Mouse (Mus musculus): ENCODE data around the gene Slc16a11.
"Not testable (repeated sequence)": the region's sequence is repeated elsewhere in the genome, so short reads cannot be mapped to it uniquely, and the experiment has no call there.

Slc16a11 gene

DNA sequence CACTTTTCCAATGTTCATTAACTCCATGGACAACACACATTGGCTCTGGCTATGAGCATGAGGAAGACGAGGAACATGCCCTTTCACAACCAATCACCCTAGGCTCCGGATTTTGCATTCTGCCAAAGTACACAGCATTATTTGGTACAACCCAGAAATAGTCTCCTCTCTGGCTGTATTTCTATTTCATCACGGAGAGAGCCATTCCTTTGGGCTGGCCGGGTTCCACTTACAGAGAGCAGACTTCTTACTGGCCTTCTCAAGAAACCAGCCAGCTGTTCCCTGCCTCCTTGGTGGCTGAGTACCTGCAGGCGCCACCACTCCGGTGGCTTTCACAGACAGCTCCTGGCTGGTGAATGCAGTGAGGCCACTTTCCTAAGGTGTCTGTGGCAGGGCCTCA lies at the start of gene Slc16a11:
TSS of gene Slc16a11 (plus strand) at position 330 of the 400 bp plus-strand sequence.
- no peak for DNase-seq (ENCODE audit: low read depth in 2 of 2, low spot score in 2 of 2)

- DNase-seq (ENCODE audit: low read depth in 2 of 2, low spot score in 2 of 2), result no peak
These were observed 46.3 kb upstream of the Slc16a11 start for GRCm38 (mm10) chr11:70165972-70166921.

GRCm38 (mm10) chr11:70168136-70168535 lies 44.4 kb upstream of the Slc16a11 start:
- no peak for DNase-seq (ENCODE audit: low read depth in 2 of 2, low spot score in 2 of 2)

- DNase-seq (ENCODE audit: low read depth in 2 of 2, low spot score in 2 of 2), result not testable (repeated sequence)
These were observed 43.1 kb upstream of the Slc16a11 start for GRCm38 (mm10) chr11:70169471-70169870.

DNA sequence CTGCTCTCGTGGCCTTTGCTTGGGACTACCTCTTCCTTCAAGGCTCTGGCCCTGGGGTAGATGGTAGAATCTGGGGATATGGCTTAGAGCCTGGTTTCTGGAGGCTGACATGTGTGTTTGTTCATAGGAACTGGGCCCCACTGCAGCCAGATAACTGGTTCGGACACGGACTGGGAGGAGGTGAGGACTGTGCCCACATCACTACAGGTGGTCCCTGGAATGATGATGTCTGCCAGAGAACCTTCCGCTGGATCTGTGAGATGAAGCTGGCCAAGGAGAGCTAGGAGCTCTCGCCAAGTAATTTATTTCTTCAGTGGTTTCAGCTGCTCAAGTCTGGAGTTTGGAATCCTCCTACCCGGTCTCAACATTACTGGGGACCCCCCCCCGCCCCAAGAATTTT lies 42.3 kb upstream of the Slc16a11 start:
- no peak for DNase-seq (ENCODE audit: low read depth in 2 of 2, low spot score in 2 of 2)

DNA sequence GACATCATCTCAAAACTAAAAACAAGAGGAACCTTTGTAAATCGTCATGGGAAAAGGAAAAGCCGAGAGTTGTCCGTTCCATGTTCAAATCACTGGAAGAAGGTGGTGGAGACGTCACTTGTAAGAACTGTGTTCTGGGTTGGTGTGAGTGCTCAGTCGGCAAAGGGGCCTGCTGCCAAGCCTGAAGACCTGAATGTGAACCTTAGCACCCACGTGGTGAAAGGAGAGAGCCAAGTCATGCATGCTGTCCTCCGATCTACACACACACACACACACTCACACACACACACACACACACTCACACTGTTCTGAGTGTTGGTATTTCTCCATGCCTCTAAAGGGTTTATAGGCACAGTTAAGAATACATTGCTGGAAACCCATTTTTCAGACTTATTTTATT lies 41.4 kb upstream of the Slc16a11 start:
- DNase-seq (ENCODE audit: low read depth in 2 of 2, low spot score in 2 of 2), result no peak

GRCm38 (mm10) chr11:70171847-70172246 lies 40.7 kb upstream of the Slc16a11 start:
- peak; percentile 13 to 39 for DNase-seq (ENCODE audit: low read depth in 2 of 2, low spot score in 2 of 2)

DNA sequence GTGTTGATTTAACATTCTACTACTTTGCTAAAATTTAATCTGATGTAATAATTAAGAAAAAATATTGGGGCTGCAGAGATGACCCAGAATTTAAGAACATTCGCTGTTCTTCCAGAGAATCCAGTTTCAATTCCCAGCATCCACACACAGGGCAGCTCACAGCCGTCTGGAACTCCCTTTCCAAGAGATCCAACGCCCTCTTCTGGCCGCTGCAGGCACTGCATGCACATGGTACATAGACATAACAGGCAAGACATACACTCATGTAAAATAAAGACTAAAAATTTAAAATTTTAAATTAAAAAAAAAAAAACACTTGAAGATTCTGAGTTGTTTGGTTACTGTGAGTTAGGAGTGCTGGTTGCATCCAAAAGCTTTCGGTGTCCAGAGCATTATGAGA lies 40.3 kb upstream of the Slc16a11 start:
- no peak for DNase-seq (ENCODE audit: low read depth in 2 of 2, low spot score in 2 of 2)

- no peak for DNase-seq (ENCODE audit: low read depth in 2 of 2, low spot score in 2 of 2)
These were observed 38.1 kb upstream of the Slc16a11 start for GRCm38 (mm10) chr11:70174491-70174890.

GRCm38 (mm10) chr11:70177647-70178046 lies 34.9 kb upstream of the Slc16a11 start:
- DNase-seq (ENCODE audit: low read depth in 2 of 2, low spot score in 2 of 2), result peak in 1 of 2 experiments; percentile 3

DNA sequence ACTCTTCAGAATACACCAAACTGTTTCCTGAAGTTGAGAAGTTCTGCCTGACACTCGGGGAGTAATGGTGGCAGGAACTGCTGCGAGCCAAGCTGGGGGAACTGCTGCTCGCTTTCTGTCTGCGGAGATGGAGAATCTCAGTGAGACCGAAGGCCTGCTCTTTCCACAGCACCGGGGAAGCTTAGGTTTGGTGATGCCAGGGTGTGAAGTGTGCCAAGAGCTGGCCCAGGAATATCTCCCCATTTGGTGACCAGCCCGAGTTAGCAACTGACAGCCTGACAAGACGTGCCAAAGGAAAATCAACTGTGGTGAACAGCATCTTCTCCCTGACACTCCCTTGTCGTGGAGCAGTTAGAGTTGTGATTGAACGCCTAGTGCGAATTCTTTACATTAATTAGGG lies 34.2 kb upstream of the Slc16a11 start:
- no peak for DNase-seq (ENCODE audit: low read depth in 2 of 2, low spot score in 2 of 2)

GRCm38 (mm10) chr11:70178756-70179155 lies 33.8 kb upstream of the Slc16a11 start:
- DNase-seq (ENCODE audit: low read depth in 2 of 2, low spot score in 2 of 2), result no peak

DNA sequence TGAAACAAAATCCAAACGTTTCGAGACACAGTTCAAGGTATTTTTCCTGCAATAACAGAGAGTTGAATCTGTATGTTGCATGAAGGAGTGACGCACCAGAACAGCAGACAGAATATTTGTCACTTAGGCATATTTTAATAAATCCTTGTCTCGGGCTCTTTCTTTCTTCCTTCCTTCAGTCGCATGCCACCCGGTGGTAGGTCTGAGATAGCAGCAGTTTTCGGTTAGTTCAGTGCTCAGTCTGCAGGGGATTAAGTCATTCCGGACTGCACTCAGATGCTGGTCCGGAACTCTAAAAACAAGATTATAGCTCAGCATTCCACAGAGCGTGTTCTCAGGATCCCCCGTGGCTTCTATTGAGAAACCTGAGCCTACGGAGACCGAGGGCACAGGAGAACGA lies 33.2 kb upstream of the Slc16a11 start:
- no peak for DNase-seq (ENCODE audit: low read depth in 2 of 2, low spot score in 2 of 2)

DNA sequence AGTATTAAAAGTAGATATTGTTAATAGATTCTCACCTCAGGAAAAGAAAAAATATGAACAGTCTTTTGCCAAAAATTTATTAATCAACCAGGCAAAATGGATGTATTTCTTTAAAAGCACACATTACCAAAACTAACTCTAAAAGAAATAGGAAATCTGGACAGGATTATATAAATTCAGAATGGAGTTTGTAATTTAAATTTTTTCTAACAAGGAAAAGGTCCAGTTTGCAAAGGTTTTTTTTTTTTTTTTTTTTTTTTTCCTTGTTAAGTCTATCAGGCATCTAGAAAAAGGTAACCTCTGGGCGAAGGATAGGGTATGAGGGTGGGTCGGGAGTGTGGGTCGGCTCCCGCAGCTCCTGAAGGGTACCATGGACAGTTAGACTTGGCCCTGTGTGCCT lies 32.1 kb upstream of the Slc16a11 start:
- DNase-seq (ENCODE audit: low read depth in 2 of 2, low spot score in 2 of 2), result no peak

- no peak for DNase-seq (ENCODE audit: low read depth in 2 of 2, low spot score in 2 of 2)
These were observed 27.4 kb upstream of the Slc16a11 start for GRCm38 (mm10) chr11:70185120-70185519.

DNA sequence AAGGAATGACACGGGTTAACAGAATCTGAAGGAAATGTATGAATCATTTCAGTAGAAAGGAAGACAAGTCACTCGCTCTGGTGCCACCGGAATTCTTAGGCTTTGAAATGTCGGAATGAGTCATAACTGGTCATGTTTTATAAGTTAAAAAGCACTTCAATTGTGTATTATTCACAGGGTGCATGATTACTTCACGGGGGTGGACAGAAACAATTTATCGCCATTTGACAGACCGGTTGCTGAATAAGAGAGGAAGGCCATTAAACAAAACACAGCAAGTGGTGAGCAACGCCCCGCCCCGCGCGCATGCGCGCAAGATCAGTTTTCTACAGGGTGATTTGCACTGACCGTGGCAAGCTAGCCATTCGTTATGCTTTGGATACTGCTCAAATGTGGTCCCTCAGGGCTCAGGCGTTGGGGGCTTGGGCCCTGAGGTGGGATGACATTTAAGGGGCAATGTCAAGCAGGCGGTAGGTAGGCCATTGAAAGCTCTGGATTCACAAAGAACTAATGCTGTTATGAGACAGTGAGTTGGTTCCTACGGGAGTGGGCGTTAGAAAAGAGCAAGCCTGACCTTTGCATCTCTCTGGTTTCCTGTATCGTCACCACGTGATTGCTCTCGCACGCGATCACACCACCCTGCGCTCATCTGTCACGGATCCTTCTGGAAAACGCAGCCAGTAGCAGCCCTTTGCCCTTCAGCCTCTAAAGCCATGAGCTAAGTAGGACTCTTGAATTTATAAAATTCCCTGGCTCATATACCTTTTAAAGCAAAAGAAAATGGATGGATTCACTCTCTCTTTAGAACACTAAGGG lies 23.0 kb upstream of the Slc16a11 start:
- DNase-seq (ENCODE audit: low read depth in 2 of 2, low spot score in 2 of 2), result no peak

GRCm38 (mm10) chr11:70191188-70191587 lies 21.4 kb upstream of the Slc16a11 start:
- no peak for DNase-seq (ENCODE audit: low read depth in 2 of 2, low spot score in 2 of 2)

GRCm38 (mm10) chr11:70192157-70192556 lies 20.4 kb upstream of the Slc16a11 start:
- no peak for DNase-seq (ENCODE audit: low read depth in 2 of 2, low spot score in 2 of 2)

- DNase-seq (ENCODE audit: low read depth in 2 of 2, low spot score in 2 of 2), result no peak
These were observed 18.9 kb upstream of the Slc16a11 start for GRCm38 (mm10) chr11:70193354-70194285.

DNA sequence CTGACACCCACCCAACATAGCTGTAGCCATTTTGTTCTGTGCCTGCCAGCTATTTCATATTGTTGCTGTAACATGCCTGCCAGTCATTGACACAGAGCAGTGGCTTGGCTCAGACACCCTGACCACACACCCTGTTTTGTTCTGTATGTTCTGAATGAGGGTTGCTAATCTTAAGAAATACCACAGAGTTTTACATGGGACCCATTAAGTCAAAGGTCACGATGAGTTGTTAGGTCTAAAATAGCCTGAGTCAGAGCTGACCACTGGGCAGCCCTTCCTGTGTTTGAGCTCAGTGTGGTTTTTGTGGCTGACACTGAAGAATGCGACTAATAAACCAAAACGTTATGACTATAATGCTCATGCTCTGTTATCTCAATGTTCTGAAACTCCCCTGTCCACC lies 14.2 kb upstream of the Slc16a11 start:
- no peak for DNase-seq (ENCODE audit: low read depth in 2 of 2, low spot score in 2 of 2)

GRCm38 (mm10) chr11:70199107-70199506 lies 13.4 kb upstream of the Slc16a11 start:
- DNase-seq (ENCODE audit: low read depth in 2 of 2, low spot score in 2 of 2), result no peak
